Mouse (Mus musculus): Measurements from ENCODE around the gene Tgfb3.

GRCm38 (mm10) chr12:86090764-86091163, 11.9 kb upstream of the Tgfb3 start:
- no peak for TF ChIP-seq CTCF (IDR thresholded peaks at IDR 0.05; ENCODE audit: control insufficient read depth, insufficient read depth, low read length)
- TF ChIP-seq POLR2A (IDR thresholded peaks at IDR 0.05; ENCODE audit: borderline replicate concordance, control insufficient read depth, low read depth, low read length), result no peak
